Mouse (Mus musculus) G1E (cell line): Measurements from ENCODE around the gene Cacna1f. TPM values are rescaled to one million over a fixed set of nuclear protein-coding genes. Genes with fewer than 3 reads are reported as not detected.

ENCODE experiments used
- ATAC-seq: 2 replicates; pipeline ENCODE4 v1.8.0; 2016; ENCODE audit warnings: mild to moderate bottlenecking; ENCODE audit not compliant: insufficient number of reproducible peaks, poor library complexity, low FRiP score, severe bottlenecking; ENCODE audit errors: extremely low read depth
- DNase-seq: peaks from one replicate; pipeline ENCODE4 v3.0.0; 2012; ENCODE audit warnings: low spot score
- H3K27me3 ChIP-seq: 2 replicates; pipeline ENCODE4 v1.6.1; 2012; ENCODE audit warnings: mild to moderate bottlenecking, low read length, inconsistent platforms; ENCODE audit not compliant: insufficient read depth
- H3K36me3 ChIP-seq: replicated peaks from 2 replicates; pipeline ENCODE3; 2012; ENCODE audit warnings: mild to moderate bottlenecking, inconsistent platforms
- H3K4me1 ChIP-seq: 2 replicates; pipeline ENCODE4 v1.6.1; 2012; ENCODE audit warnings: low read depth, low read length, inconsistent platforms, mixed read lengths; ENCODE audit not compliant: insufficient read depth
- H3K4me3 ChIP-seq: 2 replicates; pipeline ENCODE4 v1.5.1; 2012; ENCODE audit warnings: low read depth, mild to moderate bottlenecking, inconsistent platforms, low read length, moderate library complexity, mixed read lengths
- H3K9me3 ChIP-seq: replicated peaks from 2 replicates; pipeline ENCODE4 v1.6.1; 2012; ENCODE audit warnings: inconsistent platforms
- CTCF ChIP-seq: IDR thresholded peaks from 2 replicates; pipeline ENCODE4 v1.5.1; 2012; ENCODE audit warnings: low read depth, low read length, inconsistent platforms, mixed read lengths
- GATA1 ChIP-seq: IDR thresholded peaks from 2 replicates; pipeline ENCODE4 v1.6.1; 2012; ENCODE audit warnings: borderline replicate concordance, low read length, inconsistent platforms, mixed read lengths
- GATA2 ChIP-seq: IDR thresholded peaks from 2 replicates; pipeline ENCODE4 v1.6.1; 2012; ENCODE audit warnings: low read depth, low read length, inconsistent platforms, borderline replicate concordance
- POLR2AphosphoS5 ChIP-seq: IDR thresholded peaks from 2 replicates; pipeline ENCODE4 v1.6.1; 2012; ENCODE audit warnings: low read depth, low read length, inconsistent platforms; ENCODE audit not compliant: insufficient replicate concordance
- TAL1 ChIP-seq: conservative IDR thresholded peaks from 2 replicates; pipeline ENCODE4 v1.6.1; 2012; ENCODE audit warnings: low read depth, low read length, inconsistent platforms, mixed read lengths
- polyA plus RNA-seq: library from polyadenylated mRNA; stranded (reverse); fragments of >175 nt; gene quantifications from 2 replicates; pipeline ENCODE4 v1.2.3, GENCODE M21; 2012
- total RNA-seq, 2 experiments: library from RNA; stranded (forward) in 1 of 2; stranded (reverse) in 1 of 2; fragments of 200-1000 nt in 1 of 2; fragments of >200 nt in 1 of 2; fragmentation: Nextera tagmentation in 1 of 2; gene quantifications; 2 replicates each; pipeline ENCODE4 v1.2.3; 2014 to 2017

Cacna1f gene
- total RNA-seq (2014; fragmentation: Nextera tagmentation), result 0.44 and 0.45 TPM in 2 replicates
- total RNA-seq (2017), result 0.66 and 0.99 TPM in 2 replicates
- 0.34 and 0.68 TPM in 2 replicates for polyA plus RNA-seq

- ATAC-seq, result no peak
- Histone ChIP-seq H3K27me3 (peaks cover 13% of the 10 kb centered on the region; the same call in 1 of the 2 replicates), H3K4me1 (peaks cover 17% of the 10 kb centered on the region), H3K36me3 (peaks cover 20% of the 10 kb centered on the region), H3K9me3 (no peaks in the 10 kb centered on the region), H3K4me3 (no peak within 1 kb of the TSS)
- TF ChIP-seq GATA1, result no peak
- no peak for TF ChIP-seq GATA2
- TF ChIP-seq POLR2AphosphoS5, result no peak
- no peak for TF ChIP-seq TAL1
- no peak for TF ChIP-seq CTCF
- no peak for DNase-seq
Measured at GRCm38 (mm10) chrX:7606783-7607182, at the start of gene Cacna1f. Gene Cacna1f (plus strand): TSS chrX:7607083.

GRCm38 (mm10) chrX:7563076-7563475 lies 43.8 kb upstream of the Cacna1f start:
- DNase-seq (no peak), ATAC-seq (no peak)
- TF ChIP-seq CTCF, result no peak
- peaks cover 11% of the 10 kb centered on the region for H3K36me3 ChIP-seq
- H3K27me3 ChIP-seq, result no peaks in the 10 kb centered on the region
- no peaks in the 10 kb centered on the region for H3K9me3 ChIP-seq
- H3K4me3 ChIP-seq, result no peak overlapping the region
- H3K4me1 ChIP-seq, result peaks cover 13% of the 10 kb centered on the region

DNA sequence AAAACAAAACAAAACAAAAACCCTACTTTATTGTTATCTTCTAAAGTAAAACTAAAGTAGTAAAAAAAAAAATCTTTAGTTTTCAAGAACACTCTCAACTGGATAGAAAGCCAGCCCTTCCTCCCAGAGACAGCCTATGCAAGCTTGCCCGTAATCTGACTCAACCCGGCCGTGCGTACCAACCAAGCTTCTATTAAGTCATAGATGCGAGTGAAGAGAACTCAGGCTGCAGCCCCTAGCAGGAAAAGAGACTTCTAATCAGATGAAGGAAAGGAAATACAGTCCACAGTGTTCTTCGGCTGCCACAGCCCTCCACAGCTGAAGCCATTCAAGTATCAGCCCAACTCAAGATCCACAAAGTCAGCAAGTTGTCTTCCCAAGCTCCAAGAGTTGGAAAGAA lies 40.5 kb upstream of the Cacna1f start:
- TF ChIP-seq POLR2AphosphoS5 (no peak), CTCF (no peak), GATA1 (no peak), GATA2 (no peak), TAL1 (no peak)
- DNase-seq (no peak), ATAC-seq (no peak)
- Histone ChIP-seq H3K9me3 (no peaks in the 10 kb centered on the region), H3K4me3 (no peak overlapping the region), H3K4me1 (peaks cover 36% of the 10 kb centered on the region), H3K36me3 (peaks cover 14% of the 10 kb centered on the region), H3K27me3 (no peaks in the 10 kb centered on the region)

- Histone ChIP-seq H3K36me3 (peaks cover 14% of the 10 kb centered on the region), H3K4me1 (peaks cover 46% of the 10 kb centered on the region), H3K27me3 (no peaks in the 10 kb centered on the region), H3K9me3 (no peaks in the 10 kb centered on the region), H3K4me3 (no peak overlapping the region)
- TF ChIP-seq GATA2 (no peak), TAL1 (no peak), CTCF (no peak), POLR2AphosphoS5 (no peak), GATA1 (no peak)
- no peak for DNase-seq
- ATAC-seq, result no peak
Measured at GRCm38 (mm10) chrX:7567491-7567890, 39.4 kb upstream of the Cacna1f start.

- ATAC-seq, result no peak
- TF ChIP-seq GATA2, result no peak
- TF ChIP-seq TAL1, result no peak
- no peak for TF ChIP-seq GATA1
- TF ChIP-seq POLR2AphosphoS5, result no peak
- no peak for TF ChIP-seq CTCF
- DNase-seq, result no peak
- Histone ChIP-seq H3K36me3 (peaks cover 17% of the 10 kb centered on the region), H3K4me3 (no peak overlapping the region; the same call in 1 of the 2 replicates), H3K27me3 (no peaks in the 10 kb centered on the region), H3K4me1 (peaks cover 63% of the 10 kb centered on the region), H3K9me3 (no peaks in the 10 kb centered on the region)
Measured at GRCm38 (mm10) chrX:7570481-7571175, 36.3 kb upstream of the Cacna1f start.

- ATAC-seq (no peak), DNase-seq (no peak)
- peaks cover 68% of the 10 kb centered on the region for H3K4me1 ChIP-seq
- H3K9me3 ChIP-seq, result no peaks in the 10 kb centered on the region
- H3K36me3 ChIP-seq, result peaks cover 17% of the 10 kb centered on the region
- peak overlapping the region; percentile 45; the same call in 1 of the 2 replicates for H3K4me3 ChIP-seq
- no peaks in the 10 kb centered on the region for H3K27me3 ChIP-seq
- no peak for TF ChIP-seq GATA2
- TF ChIP-seq POLR2AphosphoS5, result no peak
- TF ChIP-seq CTCF, result no peak
- no peak for TF ChIP-seq GATA1
- TF ChIP-seq TAL1, result no peak
Measured at GRCm38 (mm10) chrX:7571565-7572136, 35.2 kb upstream of the Cacna1f start.
